Mouse (Mus musculus): ENCODE results near the gene Sclt1.

DNA sequence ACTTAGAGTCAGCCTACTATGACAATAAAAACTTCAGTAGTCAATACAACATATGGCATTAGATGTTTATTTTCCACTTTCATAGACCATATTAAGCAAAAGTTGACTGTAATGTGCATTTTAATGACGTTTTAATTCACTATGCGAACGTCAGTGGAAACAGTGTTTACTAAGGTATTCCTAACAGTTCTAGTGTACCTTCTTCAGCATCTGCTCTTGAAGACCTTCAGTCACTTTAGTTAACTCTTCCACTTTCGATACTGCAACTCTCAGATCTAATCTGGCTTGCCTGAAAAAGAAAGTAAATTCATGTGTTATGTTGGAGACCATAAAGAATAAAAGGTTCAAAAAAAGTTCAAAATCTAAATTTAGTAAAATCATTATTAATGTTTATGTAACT is 60.2 kb downstream of the Sclt1 start:
- no peak for TF ChIP-seq POLR2A (IDR thresholded peaks at IDR 0.05; ENCODE audit: borderline replicate concordance, control insufficient read depth, low read depth, low read length)
- no peak for TF ChIP-seq CTCF (IDR thresholded peaks at IDR 0.05; ENCODE audit: control insufficient read depth, insufficient read depth, low read length)
